Mouse (Mus musculus) heart, adult 10 weeks (tissue): ENCODE measurements around the gene Serp2. TPM values are rescaled to one million over a fixed set of nuclear protein-coding genes. Genes with fewer than 3 reads are reported as not detected.

ENCODE experiments used
- polyA plus RNA-seq: library from polyadenylated mRNA; stranded (reverse); fragments of 350-450 nt; fragmentation: Illumina TruSeq; extraction: RNeasy Lipid Tissue Mini Kit (QIAGEN cat#74804); gene quantifications from one replicate; pipeline ENCODE4 v1.2.3, GENCODE M21; 2014; ENCODE audit warnings: low read depth, low replicate concordance

Gene Serp2
- polyA plus RNA-seq = not detected

GRCm38 (mm10) chr14:76556852-76557208 lies at the start of gene Serp2:
Serp2 (minus strand) TSS chr14:76556889.

Other genes starting within 250 kb of the Serp2 start
- gene Tsc22d1, start 141.9 kb downstream of the Serp2 start, polyA plus RNA-seq = 320 TPM